Mouse (Mus musculus) retina, adult 2 months (tissue): ENCODE results near the gene Plppr1.
"Not testable (repeated sequence)": the region's sequence is repeated elsewhere in the genome, so short reads cannot be mapped to it uniquely, and the experiment has no call there.

Experiments used
- DNase-seq: peaks from one replicate; pipeline ENCODE4 v3.0.0-alpha.2; 2012; ENCODE audit warnings: low read depth, low spot score

The Plppr1 gene

GRCm38 (mm10) chr4:49383576-49384318 is 324.7 kb downstream of the Plppr1 start:
- DNase-seq, result not testable (repeated sequence)

DNA sequence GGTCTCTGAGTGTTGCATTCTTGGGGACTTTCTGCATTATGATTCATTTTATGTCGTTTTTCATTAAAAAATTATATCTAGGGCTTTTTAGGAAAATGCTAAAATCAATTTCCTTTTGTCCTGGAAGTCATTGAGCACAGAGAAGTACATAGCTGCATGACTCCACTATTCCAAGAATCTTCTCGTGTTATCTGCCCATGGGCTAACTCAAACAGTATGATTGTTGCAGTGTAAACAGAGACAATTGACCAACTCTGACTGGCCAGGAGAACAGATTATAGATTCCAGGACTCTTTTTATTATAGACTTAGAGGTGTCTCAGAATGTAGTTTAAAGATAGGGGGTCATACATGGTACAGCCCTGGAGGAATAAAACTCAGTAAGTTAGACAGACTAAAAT is 327.8 kb downstream of the Plppr1 start:
- DNase-seq, result no peak
